Mouse (Mus musculus) cortical plate, adult 2 months (tissue): Measurements from ENCODE around the gene Mdh1b.

Experiments used
- CTCF ChIP-seq: fragments of 200-500 bp; IDR thresholded peaks from 2 replicates; pipeline ENCODE4 v1.5.1; 2011; ENCODE audit warnings: mild to moderate bottlenecking, control low read depth, low read length; ENCODE audit not compliant: insufficient read depth; ENCODE audit errors: extremely low read depth
- POLR2A ChIP-seq: fragments of 200-500 bp; IDR thresholded peaks from 2 replicates; pipeline ENCODE4 v1.6.1; 2011; ENCODE audit warnings: mild to moderate bottlenecking, low read length, control low read depth; ENCODE audit not compliant: insufficient read depth; ENCODE audit errors: extremely low read depth

DNA sequence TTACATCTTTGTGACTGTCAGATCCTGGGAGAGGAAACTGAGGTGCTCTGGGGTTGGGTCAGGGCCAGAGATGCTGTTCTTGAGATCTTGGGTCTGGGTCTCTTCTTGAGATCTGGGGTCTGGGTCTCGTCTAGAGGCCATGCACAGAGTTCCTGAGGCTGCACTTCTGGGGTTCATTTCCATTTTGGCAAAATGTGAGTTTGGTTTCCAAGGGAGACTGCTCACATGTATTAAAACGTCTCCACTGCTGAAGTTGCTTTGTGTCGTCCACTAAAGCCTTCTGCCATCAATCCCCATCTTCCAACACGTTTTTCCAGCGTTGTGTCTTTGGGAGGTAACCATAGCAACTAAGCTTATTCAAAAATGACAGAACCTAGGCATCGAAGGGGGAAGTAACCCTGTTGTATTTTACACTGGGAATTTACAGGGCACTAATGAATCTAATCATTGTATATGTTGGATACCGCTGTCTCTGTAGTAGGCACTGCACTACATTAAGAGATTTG, 33.8 kb upstream of the Mdh1b start:
- TF ChIP-seq CTCF (no peak), POLR2A (no peak)
